Mouse (Mus musculus): ENCODE measurements around the gene Mmgt2. TPM values are rescaled to one million over a fixed set of nuclear protein-coding genes. Genes with fewer than 3 reads are reported as not detected.

Mmgt2 gene
- polyA plus RNA-seq, 1 experiment from 2014 or later: 23.2 TPM

- Histone ChIP-seq H3K4me3 (replicated peaks) (no peak overlapping the region), H3K4me2 (no peak overlapping the region), H3K27ac (replicated peaks) (peak overlapping the region; percentile 74), H3K36me3 (no peaks in the 10 kb centered on the region), H3K27me3 (replicated peaks) (no peaks in the 10 kb centered on the region), H3K4me1 (peaks cover 28% of the 10 kb centered on the region), H3K9me3 (replicated peaks) (no peaks in the 10 kb centered on the region), H3K9ac (replicated peaks) (no peak overlapping the region)
- peak; percentile 40; the same call in 1 of the 2 replicates for ATAC-seq (ENCODE audit: low FRiP score)
- WGBS: 55% methylated on average over 10 of the region's 10 CpGs
These were observed 23.8 kb upstream of the Mmgt2 start for GRCm38 (mm10) chr11:62624341-62625291.

GRCm38 (mm10) chr11:62629352-62630224, 18.9 kb upstream of the Mmgt2 start:
- Histone ChIP-seq H3K36me3 (no peaks in the 10 kb centered on the region), H3K27ac (replicated peaks) (peak overlapping the region; percentile 60), H3K4me2 (peak overlapping the region; percentile 42), H3K9ac (replicated peaks) (0 out of 2 replicates have a peak overlapping the region, but pooled peaks have one; percentile 7), H3K4me3 (replicated peaks) (no peak overlapping the region), H3K9me3 (replicated peaks) (no peaks in the 10 kb centered on the region), H3K4me1 (peaks cover 40% of the 10 kb centered on the region), H3K27me3 (replicated peaks) (no peaks in the 10 kb centered on the region)
- WGBS: 2% methylated on average over 9 of the region's 9 CpGs
- ATAC-seq (ENCODE audit: low FRiP score): peak; percentile 41; the same call in 1 of the 2 replicates

GRCm38 (mm10) chr11:62630225-62630821, 18.1 kb upstream of the Mmgt2 start:
- peak overlapping the region; percentile 60 for H3K27ac ChIP-seq (replicated peaks)
- H3K4me2 ChIP-seq: peak overlapping the region; percentile 42
- WGBS: 1% methylated on average over 11 of the region's 11 CpGs
- no peaks in the 10 kb centered on the region for H3K27me3 ChIP-seq (replicated peaks)
- no peaks in the 10 kb centered on the region for H3K36me3 ChIP-seq
- 0 out of 2 replicates have a peak overlapping the region, but pooled peaks have one; percentile 7 for H3K9ac ChIP-seq (replicated peaks)
- ATAC-seq (ENCODE audit: low FRiP score): no peak; the same call in 1 of the 2 replicates
- no peak overlapping the region for H3K4me3 ChIP-seq (replicated peaks)
- H3K4me1 ChIP-seq: peaks cover 35% of the 10 kb centered on the region
- no peaks in the 10 kb centered on the region for H3K9me3 ChIP-seq (replicated peaks)

GRCm38 (mm10) chr11:62631138-62631537, 17.3 kb upstream of the Mmgt2 start:
- Histone ChIP-seq H3K27ac (replicated peaks) (no peak overlapping the region), H3K4me3 (replicated peaks) (no peak overlapping the region), H3K4me1 (peaks cover 37% of the 10 kb centered on the region), H3K9me3 (replicated peaks) (no peaks in the 10 kb centered on the region), H3K9ac (replicated peaks) (no peak overlapping the region), H3K27me3 (replicated peaks) (no peaks in the 10 kb centered on the region), H3K36me3 (no peaks in the 10 kb centered on the region), H3K4me2 (no peak overlapping the region)
- ATAC-seq (ENCODE audit: low FRiP score): no peak
- WGBS: 35% methylated on average over 4 of the region's 4 CpGs

- H3K27me3 ChIP-seq (replicated peaks): no peaks in the 10 kb centered on the region
- H3K27ac ChIP-seq (replicated peaks): no peak overlapping the region
- no peaks in the 10 kb centered on the region for H3K9me3 ChIP-seq (replicated peaks)
- no peak overlapping the region for H3K4me2 ChIP-seq
- 75% methylated on average over 3 of the region's 3 CpGs for WGBS
- no peak overlapping the region for H3K4me3 ChIP-seq (replicated peaks)
- H3K36me3 ChIP-seq: no peaks in the 10 kb centered on the region
- no peak overlapping the region for H3K9ac ChIP-seq (replicated peaks)
- ATAC-seq (ENCODE audit: low FRiP score): no peak
- peaks cover 19% of the 10 kb centered on the region for H3K4me1 ChIP-seq
These were observed 13.1 kb upstream of the Mmgt2 start for GRCm38 (mm10) chr11:62635406-62635805.

DNA sequence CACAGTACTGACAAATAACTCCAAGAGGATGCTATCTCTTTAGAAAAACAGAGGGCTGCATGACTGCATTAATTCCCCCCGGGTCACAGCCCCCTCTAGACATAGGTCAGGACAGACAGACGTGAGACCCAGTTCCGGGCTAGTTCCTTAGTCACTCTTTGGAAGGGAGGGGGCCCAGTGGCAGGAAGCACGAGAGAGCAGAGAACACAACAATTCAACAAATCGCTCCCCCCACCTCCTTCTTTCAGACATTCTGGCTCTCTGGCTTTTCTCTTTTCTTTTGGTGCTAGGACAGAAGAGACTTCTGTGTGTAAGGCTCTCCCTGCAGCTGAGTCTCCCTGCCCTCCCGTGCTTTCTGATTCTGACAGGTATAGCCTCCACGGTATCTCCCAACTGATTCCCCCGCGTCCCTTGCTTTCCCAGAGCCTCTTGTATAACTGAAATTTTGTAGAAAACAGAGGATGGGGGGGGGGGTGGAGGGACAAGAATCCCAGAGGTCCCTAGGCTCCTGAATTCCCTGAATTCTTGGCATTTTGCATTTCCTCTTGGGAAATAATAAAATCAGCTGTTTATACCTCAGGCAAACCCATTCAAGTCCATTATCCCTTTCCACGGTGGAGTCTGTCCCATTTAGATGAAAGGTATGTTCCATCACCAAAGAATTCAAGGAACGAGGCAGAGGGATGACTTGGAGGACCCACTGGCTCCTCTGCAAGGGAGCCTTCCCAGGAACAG, 12.2 kb upstream of the Mmgt2 start:
- Histone ChIP-seq H3K27ac (replicated peaks) (no peak overlapping the region), H3K27me3 (replicated peaks) (no peaks in the 10 kb centered on the region), H3K9ac (replicated peaks) (no peak overlapping the region), H3K4me1 (peaks cover 11% of the 10 kb centered on the region), H3K9me3 (replicated peaks) (no peaks in the 10 kb centered on the region), H3K4me2 (no peak overlapping the region), H3K36me3 (no peaks in the 10 kb centered on the region), H3K4me3 (replicated peaks) (no peak overlapping the region)
- WGBS: 69% methylated on average over 11 of the region's 11 CpGs
- ATAC-seq (ENCODE audit: low FRiP score): no peak

GRCm38 (mm10) chr11:62636840-62637221, 11.6 kb upstream of the Mmgt2 start:
- ATAC-seq (ENCODE audit: low FRiP score): no peak
- Histone ChIP-seq H3K9me3 (replicated peaks) (no peaks in the 10 kb centered on the region), H3K27me3 (replicated peaks) (no peaks in the 10 kb centered on the region), H3K27ac (replicated peaks) (no peak overlapping the region), H3K9ac (replicated peaks) (no peak overlapping the region), H3K4me2 (no peak overlapping the region), H3K36me3 (no peaks in the 10 kb centered on the region), H3K4me1 (peaks cover 14% of the 10 kb centered on the region), H3K4me3 (replicated peaks) (no peak overlapping the region)
- 89% methylated on average over 3 of the region's 3 CpGs for WGBS

GRCm38 (mm10) chr11:62637401-62637800, 11.1 kb upstream of the Mmgt2 start:
- H3K27me3 ChIP-seq (replicated peaks): no peaks in the 10 kb centered on the region
- H3K36me3 ChIP-seq: no peaks in the 10 kb centered on the region
- H3K9me3 ChIP-seq (replicated peaks): no peaks in the 10 kb centered on the region
- WGBS: 92% methylated on average over 5 of the region's 5 CpGs
- H3K9ac ChIP-seq (replicated peaks): no peak overlapping the region
- no peak overlapping the region for H3K4me2 ChIP-seq
- ATAC-seq (ENCODE audit: low FRiP score): no peak
- no peak overlapping the region for H3K4me3 ChIP-seq (replicated peaks)
- H3K27ac ChIP-seq (replicated peaks): no peak overlapping the region
- H3K4me1 ChIP-seq: peaks cover 18% of the 10 kb centered on the region

GRCm38 (mm10) chr11:62637806-62638205, 10.7 kb upstream of the Mmgt2 start:
- Histone ChIP-seq H3K4me3 (replicated peaks) (no peak overlapping the region), H3K27ac (replicated peaks) (no peak overlapping the region), H3K36me3 (no peaks in the 10 kb centered on the region), H3K9me3 (replicated peaks) (no peaks in the 10 kb centered on the region), H3K4me1 (peaks cover 21% of the 10 kb centered on the region), H3K4me2 (no peak overlapping the region), H3K27me3 (replicated peaks) (no peaks in the 10 kb centered on the region), H3K9ac (replicated peaks) (no peak overlapping the region)
- 90% methylated on average over 6 of the region's 6 CpGs for WGBS
- ATAC-seq (ENCODE audit: low FRiP score): no peak

DNA sequence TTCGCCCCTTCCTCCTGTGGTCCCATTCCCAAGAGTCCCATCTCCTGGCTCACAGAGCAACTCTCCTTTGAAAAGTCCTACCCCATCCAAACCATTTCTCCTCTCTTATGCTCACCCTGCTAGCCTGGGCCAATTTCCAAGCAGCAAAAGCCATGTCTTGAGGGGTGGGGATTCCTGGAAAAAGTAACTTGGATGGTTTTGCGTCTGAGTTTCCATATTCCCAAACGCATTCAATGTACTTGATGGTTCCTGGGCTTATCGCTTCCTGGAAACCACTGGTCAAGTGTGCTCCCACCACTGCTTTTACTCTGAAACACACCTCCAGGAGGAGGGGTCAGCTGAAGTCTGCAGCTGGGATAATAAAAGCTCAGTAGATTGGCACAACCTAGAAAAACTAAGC, 10.1 kb upstream of the Mmgt2 start:
- Histone ChIP-seq H3K27me3 (replicated peaks) (no peaks in the 10 kb centered on the region), H3K4me3 (replicated peaks) (no peak overlapping the region), H3K9me3 (replicated peaks) (no peaks in the 10 kb centered on the region), H3K9ac (replicated peaks) (no peak overlapping the region), H3K36me3 (no peaks in the 10 kb centered on the region), H3K4me1 (peaks cover 27% of the 10 kb centered on the region), H3K4me2 (no peak overlapping the region), H3K27ac (replicated peaks) (no peak overlapping the region)
- ATAC-seq (ENCODE audit: low FRiP score): no peak
- WGBS: 88% methylated on average over 4 of the region's 4 CpGs

GRCm38 (mm10) chr11:62640378-62640777, 8.1 kb upstream of the Mmgt2 start:
- 68% methylated on average over 3 of the region's 3 CpGs for WGBS
- Histone ChIP-seq H3K4me3 (replicated peaks) (no peak overlapping the region), H3K4me1 (peaks cover 41% of the 10 kb centered on the region)

More at GRCm38 (mm10) chr11:62640378-62640777, 8.1 kb upstream of the Mmgt2 start:
- Histone ChIP-seq H3K4me2 (no peak overlapping the region), H3K27ac (replicated peaks) (no peak overlapping the region), H3K36me3 (no peaks in the 10 kb centered on the region), H3K9ac (replicated peaks) (no peak overlapping the region), H3K27me3 (replicated peaks) (no peaks in the 10 kb centered on the region), H3K9me3 (replicated peaks) (no peaks in the 10 kb centered on the region)
- no peak for ATAC-seq (ENCODE audit: low FRiP score)
